Mouse (Mus musculus) MEL (cell line): Measurements from ENCODE around the gene Plxnb1. TPM values are rescaled to one million over a fixed set of nuclear protein-coding genes. Genes with fewer than 3 reads are reported as not detected.

Experiments used
- DNase-seq: peaks from one replicate; pipeline ENCODE4 v3.0.0; 2011; ENCODE audit warnings: low read depth, low spot score
- H3K27ac ChIP-seq: 2 replicates; pipeline ENCODE4 v1.5.1; 2012; ENCODE audit warnings: low read depth, mild to moderate bottlenecking, control low read depth, low read length, moderate library complexity; ENCODE audit not compliant: control insufficient read depth
- H3K27me3 ChIP-seq, 2 experiments: fragments of 150-350 bp in 1 of 2; sonication (generic) in 1 of 2; 2 replicates each; pipeline ENCODE4 v1.6.1; 2012; ENCODE audit warnings: low read length in 2 of 2, mild to moderate bottlenecking in 2 of 2, improper control_type of control experiment in 1 of 2, moderate library complexity in 1 of 2; ENCODE audit not compliant: insufficient read depth in 2 of 2, control insufficient read depth in 1 of 2
- H3K36me3 ChIP-seq, 2 experiments: 2 replicates each; pipeline ENCODE4 v1.6.1; 2012 to 2014; ENCODE audit warnings: low read length in 2 of 2, improper control_type of control experiment in 1 of 2, inconsistent platforms in 1 of 2, mild to moderate bottlenecking in 1 of 2; ENCODE audit not compliant: insufficient read depth in 2 of 2, control insufficient read depth in 1 of 2
- H3K4me1 ChIP-seq, 2 experiments: fragments of 150-350 bp in 1 of 2; sonication (generic) in 1 of 2; 2 replicates each; pipeline ENCODE4 v1.6.1; 2012; ENCODE audit warnings: low read length in 2 of 2, improper control_type of control experiment in 1 of 2, mild to moderate bottlenecking in 1 of 2; ENCODE audit not compliant: insufficient read depth in 2 of 2, control insufficient read depth in 1 of 2
- H3K4me3 ChIP-seq, 2 experiments: fragments of 150-350 bp in 1 of 2; sonication (generic) in 1 of 2; 2 replicates each; pipeline ENCODE4 v1.5.1; 2012; ENCODE audit warnings: low read depth in 2 of 2, low read length in 2 of 2, mild to moderate bottlenecking in 2 of 2, moderate library complexity in 2 of 2, control low read depth in 1 of 2, improper control_type of control experiment in 1 of 2; ENCODE audit not compliant: control insufficient read depth in 1 of 2, insufficient read depth in 1 of 2
- H3K79me2 ChIP-seq: 2 replicates; pipeline ENCODE4 v1.6.1; 2012; ENCODE audit warnings: mild to moderate bottlenecking, low read length, moderate library complexity; ENCODE audit not compliant: control insufficient read depth, poor library complexity, insufficient read depth
- H3K9ac ChIP-seq: 2 replicates; pipeline ENCODE4 v1.6.1; 2012; ENCODE audit warnings: low read depth, mild to moderate bottlenecking, control low read depth, low read length, moderate library complexity; ENCODE audit not compliant: control insufficient read depth, poor library complexity, severe bottlenecking
- H3K9me3 ChIP-seq: fragments of 150-350 bp; sonication (generic); replicated peaks from 2 replicates; pipeline ENCODE4 v1.6.1; 2012; ENCODE audit warnings: mild to moderate bottlenecking, low read length, improper control_type of control experiment, moderate library complexity; ENCODE audit not compliant: insufficient read depth
- CHD1 ChIP-seq: IDR thresholded peaks from 2 replicates; pipeline ENCODE4 v1.6.1; 2012; ENCODE audit warnings: low read depth, mild to moderate bottlenecking, inconsistent platforms, low read length, improper control_type of control experiment
- E2F4 ChIP-seq: IDR thresholded peaks from 2 replicates; pipeline ENCODE4 v1.6.1; 2011; ENCODE audit warnings: low read depth, low read length, improper control_type of control experiment, borderline replicate concordance
- EP300 ChIP-seq, 2 experiments: IDR thresholded peaks; 2 replicates each; pipeline ENCODE4 v1.6.1; 2011; ENCODE audit warnings: improper control_type of control experiment in 2 of 2, low read length in 2 of 2, low read depth in 1 of 2, mild to moderate bottlenecking in 1 of 2
- ETS1 ChIP-seq: IDR thresholded peaks from 2 replicates; pipeline ENCODE4 v1.6.1; 2012; ENCODE audit warnings: low read depth, mild to moderate bottlenecking, inconsistent platforms, low read length, improper control_type of control experiment, moderate library complexity
- GABPA ChIP-seq: IDR thresholded peaks from 2 replicates; pipeline ENCODE4 v1.6.1; 2012; ENCODE audit warnings: low read depth, mild to moderate bottlenecking, inconsistent platforms, low read length, improper control_type of control experiment, moderate library complexity
- GATA1 ChIP-seq: IDR thresholded peaks from 2 replicates; pipeline ENCODE4 v1.6.1; 2011; ENCODE audit warnings: low read depth, low read length, improper control_type of control experiment
- HCFC1 ChIP-seq: IDR thresholded peaks from 2 replicates; pipeline ENCODE4 v1.6.1; 2012; ENCODE audit warnings: low read depth, mild to moderate bottlenecking, inconsistent platforms, low read length, improper control_type of control experiment, moderate library complexity
- JUND ChIP-seq: IDR thresholded peaks from 2 replicates; pipeline ENCODE4 v1.6.1; 2011; ENCODE audit warnings: low read depth, mild to moderate bottlenecking, improper control_type of control experiment, low read length
- MAFK ChIP-seq: IDR thresholded peaks from 2 replicates; pipeline ENCODE4 v1.6.1; 2011; ENCODE audit warnings: low read depth, mild to moderate bottlenecking, low read length, improper control_type of control experiment, borderline replicate concordance
- MAX ChIP-seq: IDR thresholded peaks from 2 replicates; pipeline ENCODE4 v1.6.1; 2011; ENCODE audit warnings: low read length, improper control_type of control experiment
- MAZ ChIP-seq: IDR thresholded peaks from 2 replicates; pipeline ENCODE4 v1.6.1; 2012; ENCODE audit warnings: low read depth, mild to moderate bottlenecking, inconsistent platforms, low read length, improper control_type of control experiment
- MYB ChIP-seq: IDR thresholded peaks from 2 replicates; pipeline ENCODE4 v1.6.1; 2011; ENCODE audit warnings: mild to moderate bottlenecking, low read depth, low read length, improper control_type of control experiment
- NELFE ChIP-seq: IDR thresholded peaks from 2 replicates; pipeline ENCODE4 v1.6.1; 2011; ENCODE audit warnings: low read depth, low read length, improper control_type of control experiment
- NRF1 ChIP-seq: IDR thresholded peaks from 2 replicates; pipeline ENCODE4 v1.6.1; 2014; ENCODE audit warnings: low read depth, mild to moderate bottlenecking, inconsistent platforms, low read length, improper control_type of control experiment, moderate library complexity; ENCODE audit not compliant: poor library complexity, insufficient read depth, severe bottlenecking
- POLR2A ChIP-seq, 2 experiments: IDR thresholded peaks; 2 replicates each; pipeline ENCODE4 v1.6.1; 2011 to 2012; ENCODE audit warnings: low read length in 2 of 2, mild to moderate bottlenecking in 2 of 2, control low read depth in 1 of 2, improper control_type of control experiment in 1 of 2, low read depth in 1 of 2, moderate library complexity in 1 of 2; ENCODE audit not compliant: control insufficient read depth in 1 of 2, insufficient read depth in 1 of 2, poor library complexity in 1 of 2
- POLR2AphosphoS2 ChIP-seq: IDR thresholded peaks from 2 replicates; pipeline ENCODE4 v1.6.1; 2011; ENCODE audit warnings: low read length, improper control_type of control experiment
- POLR2AphosphoS5 ChIP-seq: IDR thresholded peaks from 2 replicates; pipeline ENCODE4 v1.6.1; 2012; ENCODE audit warnings: low read depth, borderline replicate concordance, mild to moderate bottlenecking, inconsistent platforms, low read length, moderate library complexity, mixed read lengths
- RAD21 ChIP-seq: IDR thresholded peaks from 2 replicates; pipeline ENCODE4 v1.6.1; 2011; ENCODE audit warnings: mild to moderate bottlenecking, low read depth, low read length, improper control_type of control experiment
- RCOR1 ChIP-seq: IDR thresholded peaks from 2 replicates; pipeline ENCODE4 v1.6.1; 2012; ENCODE audit warnings: low read depth, mild to moderate bottlenecking, inconsistent platforms, low read length, improper control_type of control experiment
- SIN3A ChIP-seq: IDR thresholded peaks from 2 replicates; pipeline ENCODE4 v1.6.1; 2012; ENCODE audit warnings: low read length, improper control_type of control experiment, inconsistent platforms
- SMC3 ChIP-seq: IDR thresholded peaks from 2 replicates; pipeline ENCODE4 v1.6.1; 2011; ENCODE audit warnings: low read depth, low read length, improper control_type of control experiment
- TAL1 ChIP-seq: IDR thresholded peaks from 2 replicates; pipeline ENCODE4 v1.6.1; 2012; ENCODE audit warnings: mild to moderate bottlenecking, inconsistent platforms, low read length, moderate library complexity, mixed read lengths
- UBTF ChIP-seq: IDR thresholded peaks from 2 replicates; pipeline ENCODE4 v1.6.1; 2012; ENCODE audit warnings: low read depth, mild to moderate bottlenecking, inconsistent platforms, low read length, improper control_type of control experiment, moderate library complexity, borderline replicate concordance; ENCODE audit not compliant: insufficient read depth
- USF1 ChIP-seq: IDR thresholded peaks from 2 replicates; pipeline ENCODE4 v1.6.1; 2014; ENCODE audit warnings: low read depth, mild to moderate bottlenecking, inconsistent platforms, low read length, improper control_type of control experiment, moderate library complexity
- USF2 ChIP-seq, 2 experiments: IDR thresholded peaks; 2 replicates each; pipeline ENCODE4 v1.6.1; 2011 to 2012; ENCODE audit warnings: improper control_type of control experiment in 2 of 2, low read length in 2 of 2, borderline replicate concordance in 1 of 2, inconsistent platforms in 1 of 2, low read depth in 1 of 2, mild to moderate bottlenecking in 1 of 2; ENCODE audit not compliant: insufficient read depth in 1 of 2
- ZKSCAN1 ChIP-seq: IDR thresholded peaks from 2 replicates; pipeline ENCODE4 v1.6.1; 2012; ENCODE audit warnings: low read depth, mild to moderate bottlenecking, inconsistent platforms, low read length, improper control_type of control experiment, moderate library complexity
- polyA plus RNA-seq, 2 experiments: library from polyadenylated mRNA; stranded (reverse) in 1 of 2; unstranded in 1 of 2; fragments of >175 nt in 1 of 2; fragments of >200 nt in 1 of 2; gene quantifications; 2 replicates each; pipeline versions ENCODE4 v1.2.1 to v1.2.4; 2012; ENCODE audit warnings: low replicate concordance in 2 of 2, low read depth in 1 of 2; ENCODE audit not compliant: insufficient read length in 2 of 2, insufficient read depth in 1 of 2, missing spikeins in 1 of 2
- total RNA-seq: library from RNA; depleted of rRNA; stranded (reverse); fragments of 300-350 nt; gene quantifications from 2 replicates; pipeline ENCODE4 v1.2.3, GENCODE M21; 2012

Gene Plxnb1
- total and polyA plus RNA-seq, 3 experiments = 0.07 TPM; not detected in 2

GRCm38 (mm10) chr9:109052490-109053260 is 42.5 kb upstream of the Plxnb1 start:
- Histone ChIP-seq H3K9me3 (no peaks in the 10 kb centered on the region), H3K36me3 (peaks cover 0 to 19% of the 10 kb centered on the region in 2 experiments; a peak in 2 of 4 replicates), H3K27me3 (no peaks in the 10 kb centered on the region), H3K4me3 (no peak overlapping the region), H3K27ac (no peak overlapping the region), H3K79me2 (peaks cover 2% of the 10 kb centered on the region; the same call in 1 of the 2 replicates), H3K9ac (no peak overlapping the region), H3K4me1 (peaks cover 5 to 19% of the 10 kb centered on the region in 2 experiments)
- DNase-seq = no peak
- TF ChIP-seq MAZ = no peak
- no peak for TF ChIP-seq ETS1
- no peak for TF ChIP-seq TAL1
- TF ChIP-seq HCFC1 = no peak
- no peak for TF ChIP-seq POLR2AphosphoS5
- TF ChIP-seq SMC3 = no peak
- no peak for TF ChIP-seq USF2 (IDR thresholded peaks at IDR 0.05; ENCODE audit: borderline replicate concordance in 1 of 2, insufficient read depth in 1 of 2, low read depth in 1 of 2, low read length in 2 of 2)
- no peak for TF ChIP-seq POLR2AphosphoS2
- TF ChIP-seq NRF1 = no peak
- no peak for TF ChIP-seq USF1
- TF ChIP-seq GABPA = no peak
- no peak for TF ChIP-seq CHD1
- TF ChIP-seq JUND = no peak
- no peak for TF ChIP-seq GATA1

- TF ChIP-seq MAFK (no peak), CHD1 (no peak), NELFE (no peak), RCOR1 (no peak), NRF1 (no peak), EP300 (IDR thresholded peaks at IDR 0.05; ENCODE audit: low read depth in 1 of 2, low read length in 2 of 2) (no peak), POLR2AphosphoS2 (no peak), POLR2A (IDR thresholded peaks at IDR 0.05; ENCODE audit: control insufficient read depth in 1 of 2, insufficient read depth in 1 of 2, low read depth in 1 of 2, low read length in 2 of 2, poor library complexity in 1 of 2) (no peak), POLR2AphosphoS5 (no peak), RAD21 (no peak), ZKSCAN1 (no peak), MYB (no peak), E2F4 (no peak), UBTF (no peak), USF1 (no peak), ETS1 (no peak), SIN3A (no peak), MAX (no peak), SMC3 (no peak)
- no peak for DNase-seq
- peaks cover 5 to 26% of the 10 kb centered on the region in 2 experiments for H3K4me1 ChIP-seq
- no peaks in the 10 kb centered on the region for H3K27me3 ChIP-seq
- peaks cover 2% of the 10 kb centered on the region for H3K79me2 ChIP-seq
- no peak overlapping the region for H3K9ac ChIP-seq
- no peak overlapping the region for H3K27ac ChIP-seq
- H3K36me3 ChIP-seq = peaks cover 0 to 24% of the 10 kb centered on the region in 2 experiments; a peak in 2 of 4 replicates
- H3K9me3 ChIP-seq = no peaks in the 10 kb centered on the region
- no peak overlapping the region for H3K4me3 ChIP-seq
These were observed 41.8 kb upstream of the Plxnb1 start for GRCm38 (mm10) chr9:109053366-109053765.
